Mouse (Mus musculus) neural tube, embryonic 13.5 days (tissue): Measurements from ENCODE around the gene Gm17359. TPM values are rescaled to one million over a fixed set of nuclear protein-coding genes. Genes with fewer than 3 reads are reported as not detected.

Experiments used
- ATAC-seq: fragments of 200-750 bp; cut with Nextera tagmentation; 2 replicates; pipeline ENCODE4 v1.8.0; 2017; ENCODE audit warnings: low read depth, mild to moderate bottlenecking, moderate TSS enrichment, moderate library complexity
- H3K27ac ChIP-seq: fragments of 300-500 bp; sonication (generic); replicated peaks from 2 replicates; pipeline ENCODE4 v1.5.1; 2015; ENCODE audit warnings: moderate library complexity, mild to moderate bottlenecking, inconsistent platforms
- H3K27me3 ChIP-seq: fragments of 300-500 bp; sonication (generic); 2 replicates; pipeline ENCODE4 v1.6.1; 2015; ENCODE audit warnings: mild to moderate bottlenecking, inconsistent platforms
- H3K36me3 ChIP-seq: fragments of 300-500 bp; sonication (generic); 2 replicates; pipeline ENCODE4 v1.6.1; 2015; ENCODE audit warnings: mild to moderate bottlenecking, inconsistent platforms
- H3K4me1 ChIP-seq: fragments of 300-500 bp; sonication (generic); replicated peaks from 2 replicates; pipeline ENCODE4 v1.6.1; 2015; ENCODE audit warnings: inconsistent platforms
- H3K4me2 ChIP-seq: fragments of 300-500 bp; sonication (generic); 2 replicates; pipeline ENCODE4 v1.6.1; 2015; ENCODE audit warnings: inconsistent platforms, mild to moderate bottlenecking, moderate library complexity
- H3K4me3 ChIP-seq: fragments of 300-500 bp; sonication (generic); 2 replicates; pipeline ENCODE4 v1.5.1; 2015; ENCODE audit warnings: mild to moderate bottlenecking, inconsistent platforms
- H3K9ac ChIP-seq: fragments of 300-500 bp; sonication (generic); 2 replicates; pipeline ENCODE4 v1.6.1; 2015; ENCODE audit warnings: moderate library complexity, mild to moderate bottlenecking, inconsistent platforms
- H3K9me3 ChIP-seq: fragments of 300-500 bp; sonication (generic); 2 replicates; pipeline ENCODE4 v1.6.1; 2016; ENCODE audit warnings: inconsistent platforms
- WGBS: fragments of 180-500 bp; shearing (Covaris S2); methylation state at CpG from one replicate; pipeline ENCODE4 v1.1.7; 2015; 5-methylcytosine and 5-hydroxymethylcytosine counted together
- polyA plus RNA-seq: library from polyadenylated mRNA; unstranded; fragments of >200 nt; fragmentation: Nextera tagmentation; extraction: Ambion mirVana; gene quantifications from 2 replicates; pipeline ENCODE4 v1.2.1, GENCODE M21; 2015

Gm17359 gene
- polyA plus RNA-seq, 1 experiment from 2014 or later, result not detected

- Histone ChIP-seq H3K4me1 (no peaks in the 10 kb centered on the region), H3K36me3 (no peaks in the 10 kb centered on the region), H3K9me3 (no peaks in the 10 kb centered on the region), H3K4me3 (no peak overlapping the region), H3K4me2 (no peak overlapping the region), H3K9ac (no peak overlapping the region), H3K27ac (no peak overlapping the region), H3K27me3 (no peaks in the 10 kb centered on the region)
- WGBS, result 91% methylated on average over 8 of the region's 8 CpGs
- no peak for ATAC-seq
Measured at GRCm38 (mm10) chr3:79402056-79402455, 65.6 kb downstream of the Gm17359 start.

GRCm38 (mm10) chr3:79408546-79408945, 72.1 kb downstream of the Gm17359 start:
- Histone ChIP-seq H3K4me1 (peaks cover 20% of the 10 kb centered on the region), H3K4me3 (no peak overlapping the region), H3K27ac (no peak overlapping the region), H3K4me2 (no peak overlapping the region), H3K9me3 (no peaks in the 10 kb centered on the region), H3K9ac (no peak overlapping the region), H3K36me3 (no peaks in the 10 kb centered on the region), H3K27me3 (no peaks in the 10 kb centered on the region)
- no peak for ATAC-seq
- WGBS, result 24% methylated on average over 4 of the region's 4 CpGs

- Histone ChIP-seq H3K9me3 (no peaks in the 10 kb centered on the region), H3K36me3 (no peaks in the 10 kb centered on the region), H3K9ac (no peak overlapping the region), H3K4me1 (peaks cover 20% of the 10 kb centered on the region), H3K4me2 (no peak overlapping the region), H3K27me3 (no peaks in the 10 kb centered on the region), H3K27ac (peak overlapping the region; percentile 1; the same call in 1 of the 2 replicates), H3K4me3 (no peak overlapping the region)
- 6% methylated on average over 10 of the region's 10 CpGs for WGBS
- ATAC-seq, result peak; percentile 78
Measured at GRCm38 (mm10) chr3:79409927-79410628, 73.6 kb downstream of the Gm17359 start.

DNA sequence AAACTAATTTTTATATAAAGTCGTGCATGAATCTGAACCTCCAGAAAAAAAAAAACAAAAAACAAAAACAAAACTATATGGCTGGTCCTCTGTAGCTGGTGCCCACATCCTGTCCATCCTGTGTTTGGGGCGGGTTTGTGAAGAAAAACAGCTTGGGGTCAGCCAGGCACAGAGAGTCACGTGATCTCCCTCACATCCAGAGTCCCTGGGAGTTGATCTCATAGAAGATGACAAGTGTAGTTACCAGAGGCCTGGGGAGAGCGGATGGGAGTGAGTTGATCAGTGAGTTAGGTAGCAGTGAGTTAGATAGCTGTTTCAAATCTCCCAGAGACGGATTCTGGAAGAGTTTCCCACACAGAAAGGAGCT, 74.2 kb downstream of the Gm17359 start:
- Histone ChIP-seq H3K27me3 (no peaks in the 10 kb centered on the region), H3K9ac (no peak overlapping the region), H3K4me1 (peaks cover 20% of the 10 kb centered on the region), H3K36me3 (no peaks in the 10 kb centered on the region), H3K4me3 (no peak overlapping the region), H3K27ac (peak overlapping the region; percentile 1; the same call in 1 of the 2 replicates), H3K9me3 (no peaks in the 10 kb centered on the region), H3K4me2 (no peak overlapping the region)
- WGBS, result 30% methylated on average over 5 of the region's 5 CpGs
- no peak for ATAC-seq

DNA sequence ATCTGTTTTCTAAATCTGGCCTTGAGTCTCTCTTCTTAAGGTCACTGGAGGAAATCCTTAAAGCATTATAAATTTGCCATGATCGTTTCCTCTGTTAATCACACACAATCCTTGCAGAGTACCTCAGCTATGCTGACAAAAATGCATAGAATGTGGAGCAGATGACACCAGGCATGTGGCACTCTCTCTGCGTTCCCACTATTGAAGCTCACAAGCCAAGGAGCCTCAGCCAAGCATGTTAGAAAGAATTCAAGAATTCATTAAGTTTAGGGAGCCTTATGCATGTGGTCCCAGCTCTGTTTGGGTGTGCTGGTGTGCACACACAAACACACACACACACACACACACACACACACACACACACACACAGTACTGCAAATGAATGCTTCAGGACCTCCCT, 75.2 kb downstream of the Gm17359 start:
- Histone ChIP-seq H3K4me3 (no peak overlapping the region), H3K9ac (no peak overlapping the region), H3K9me3 (no peaks in the 10 kb centered on the region), H3K27ac (no peak overlapping the region), H3K4me1 (peaks cover 25% of the 10 kb centered on the region), H3K36me3 (no peaks in the 10 kb centered on the region), H3K4me2 (no peak overlapping the region), H3K27me3 (no peaks in the 10 kb centered on the region)
- no peak for ATAC-seq
- 64% methylated on average over 2 of the region's 2 CpGs for WGBS

GRCm38 (mm10) chr3:79413492-79413891, 77.0 kb downstream of the Gm17359 start:
- Histone ChIP-seq H3K4me1 (peaks cover 33% of the 10 kb centered on the region), H3K9ac (no peak overlapping the region), H3K27ac (no peak overlapping the region), H3K4me2 (no peak overlapping the region), H3K36me3 (no peaks in the 10 kb centered on the region), H3K4me3 (no peak overlapping the region), H3K9me3 (no peaks in the 10 kb centered on the region), H3K27me3 (no peaks in the 10 kb centered on the region)
- ATAC-seq, result no peak
- 71% methylated on average over 1 of the region's 1 CpGs for WGBS

DNA sequence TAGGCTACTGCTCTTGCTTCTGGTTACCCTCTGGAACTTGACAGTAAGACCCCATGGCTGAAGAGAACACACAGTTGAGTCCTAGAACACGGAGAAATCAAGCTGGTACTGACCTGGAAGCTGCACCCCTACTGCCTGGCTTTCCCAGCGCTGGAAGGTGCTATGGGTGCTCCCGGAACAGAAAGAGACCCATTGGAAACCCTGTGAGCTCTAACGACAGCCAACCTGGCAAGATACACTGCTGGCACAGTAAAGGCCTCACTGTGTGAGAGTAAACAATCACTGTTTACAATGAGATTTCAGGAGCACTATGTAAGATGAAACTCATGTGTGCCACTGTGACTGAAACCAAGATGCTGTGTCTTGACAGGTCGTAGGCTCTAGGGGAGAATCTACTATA, 78.6 kb downstream of the Gm17359 start:
- WGBS, result 88% methylated on average over 5 of the region's 5 CpGs
- Histone ChIP-seq H3K9me3 (no peaks in the 10 kb centered on the region), H3K4me2 (no peak overlapping the region), H3K4me3 (no peak overlapping the region), H3K27ac (no peak overlapping the region), H3K27me3 (no peaks in the 10 kb centered on the region), H3K9ac (no peak overlapping the region), H3K36me3 (no peaks in the 10 kb centered on the region), H3K4me1 (peaks cover 28% of the 10 kb centered on the region)
- no peak for ATAC-seq

GRCm38 (mm10) chr3:79415929-79416328, 79.5 kb downstream of the Gm17359 start:
- H3K4me1 ChIP-seq, result peaks cover 21% of the 10 kb centered on the region
- H3K27ac ChIP-seq, result no peak overlapping the region
- no peak for ATAC-seq
- H3K4me2 ChIP-seq, result no peak overlapping the region
- no peak overlapping the region for H3K9ac ChIP-seq
- H3K36me3 ChIP-seq, result no peaks in the 10 kb centered on the region
- no peaks in the 10 kb centered on the region for H3K27me3 ChIP-seq
- no peak overlapping the region for H3K4me3 ChIP-seq
- H3K9me3 ChIP-seq, result no peaks in the 10 kb centered on the region

GRCm38 (mm10) chr3:79416944-79417680, 80.7 kb downstream of the Gm17359 start:
- ATAC-seq, result peak; percentile 73
- no peaks in the 10 kb centered on the region for H3K27me3 ChIP-seq
- peak overlapping the region; percentile 34; the same call in 1 of the 2 replicates for H3K9ac ChIP-seq
- no peak overlapping the region for H3K4me3 ChIP-seq
- H3K4me1 ChIP-seq, result peaks cover 21% of the 10 kb centered on the region
- H3K4me2 ChIP-seq, result no peak overlapping the region
- H3K9me3 ChIP-seq, result no peaks in the 10 kb centered on the region
- peak overlapping the region; percentile 70 for H3K27ac ChIP-seq
- H3K36me3 ChIP-seq, result no peaks in the 10 kb centered on the region
- 21% methylated on average over 4 of the region's 4 CpGs for WGBS

- H3K4me1 ChIP-seq, result peaks cover 21% of the 10 kb centered on the region
- 88% methylated on average over 14 of the region's 14 CpGs for WGBS
- no peaks in the 10 kb centered on the region for H3K9me3 ChIP-seq
- no peak overlapping the region for H3K27ac ChIP-seq
- no peak overlapping the region for H3K4me3 ChIP-seq
- ATAC-seq, result no peak
- H3K36me3 ChIP-seq, result no peaks in the 10 kb centered on the region
- no peaks in the 10 kb centered on the region for H3K27me3 ChIP-seq
- H3K4me2 ChIP-seq, result no peak overlapping the region
- H3K9ac ChIP-seq, result no peak overlapping the region
Measured at GRCm38 (mm10) chr3:79418921-79419320, 82.5 kb downstream of the Gm17359 start.

DNA sequence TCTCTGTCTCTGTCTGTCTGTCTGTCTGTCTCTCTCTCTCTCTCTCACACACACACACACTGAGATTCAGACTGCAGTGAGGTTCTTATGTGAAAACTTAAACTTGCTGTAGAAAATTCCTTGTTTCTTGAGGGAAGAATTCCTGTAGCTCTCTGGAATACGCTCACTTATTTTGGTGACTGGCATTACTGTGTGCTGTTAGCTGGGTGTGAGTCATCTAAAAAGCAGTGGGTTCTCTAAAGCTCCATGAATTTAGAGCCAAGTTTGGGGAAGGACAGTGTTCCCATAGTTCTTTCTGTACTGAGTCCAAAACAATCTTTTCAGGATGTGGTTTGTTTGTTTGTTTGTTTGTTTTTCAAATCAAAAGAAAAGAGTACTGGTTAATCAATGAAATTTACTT, 89.0 kb downstream of the Gm17359 start:
- 86% methylated on average over 1 of the region's 1 CpGs for WGBS
- no peaks in the 10 kb centered on the region for H3K36me3 ChIP-seq
- H3K27ac ChIP-seq, result no peak overlapping the region
- no peak overlapping the region for H3K9ac ChIP-seq
- H3K27me3 ChIP-seq, result no peaks in the 10 kb centered on the region
- no peak overlapping the region for H3K4me3 ChIP-seq
- no peak for ATAC-seq
- H3K4me1 ChIP-seq, result no peaks in the 10 kb centered on the region
- no peaks in the 10 kb centered on the region for H3K9me3 ChIP-seq
- no peak overlapping the region for H3K4me2 ChIP-seq

- no peak overlapping the region for H3K4me3 ChIP-seq
- H3K4me2 ChIP-seq, result no peak overlapping the region
- H3K36me3 ChIP-seq, result no peaks in the 10 kb centered on the region
- H3K4me1 ChIP-seq, result no peaks in the 10 kb centered on the region
- H3K9ac ChIP-seq, result no peak overlapping the region
- no peak for ATAC-seq
- H3K27me3 ChIP-seq, result no peaks in the 10 kb centered on the region
- H3K27ac ChIP-seq, result no peak overlapping the region
- no peaks in the 10 kb centered on the region for H3K9me3 ChIP-seq
Measured at GRCm38 (mm10) chr3:79433593-79433992, 97.1 kb downstream of the Gm17359 start.

DNA sequence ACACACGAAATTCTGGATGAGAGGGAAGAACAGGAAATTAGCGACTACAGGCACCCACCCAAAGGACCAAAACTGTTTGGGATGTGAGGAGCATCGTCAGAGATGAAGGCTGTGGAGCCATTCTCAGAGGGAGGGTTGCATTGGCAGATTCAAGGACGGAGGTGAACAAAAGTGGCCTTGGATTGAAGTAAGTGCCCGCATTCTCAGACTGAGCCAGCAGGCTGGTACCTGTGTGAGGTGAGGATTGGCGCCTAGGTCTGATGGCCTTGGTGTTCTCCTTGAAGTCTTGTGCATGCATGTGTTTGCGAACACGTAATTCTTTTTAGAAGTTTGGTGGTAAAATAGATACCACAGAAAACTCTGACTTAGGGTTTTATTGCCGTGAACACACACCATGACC, 98.0 kb downstream of the Gm17359 start:
- Histone ChIP-seq H3K36me3 (no peaks in the 10 kb centered on the region), H3K27ac (no peak overlapping the region), H3K9ac (no peak overlapping the region), H3K27me3 (no peaks in the 10 kb centered on the region), H3K4me1 (no peaks in the 10 kb centered on the region), H3K4me3 (no peak overlapping the region), H3K4me2 (no peak overlapping the region), H3K9me3 (no peaks in the 10 kb centered on the region)
- ATAC-seq, result no peak
- WGBS, result 85% methylated on average over 9 of the region's 9 CpGs
